Mouse (Mus musculus) liver, embryonic 14.5 days (tissue): ENCODE data around the gene Celf1.

Experiments used
- CTCF ChIP-seq: IDR thresholded peaks from 2 replicates; pipeline ENCODE4 v1.5.1; 2016; ENCODE audit warnings: antibody characterized with exemption, low read depth, control low read depth
- EP300 ChIP-seq: IDR thresholded peaks from 2 replicates; pipeline ENCODE4 v1.6.1; 2016; ENCODE audit warnings: antibody characterized with exemption, low read depth

DNA sequence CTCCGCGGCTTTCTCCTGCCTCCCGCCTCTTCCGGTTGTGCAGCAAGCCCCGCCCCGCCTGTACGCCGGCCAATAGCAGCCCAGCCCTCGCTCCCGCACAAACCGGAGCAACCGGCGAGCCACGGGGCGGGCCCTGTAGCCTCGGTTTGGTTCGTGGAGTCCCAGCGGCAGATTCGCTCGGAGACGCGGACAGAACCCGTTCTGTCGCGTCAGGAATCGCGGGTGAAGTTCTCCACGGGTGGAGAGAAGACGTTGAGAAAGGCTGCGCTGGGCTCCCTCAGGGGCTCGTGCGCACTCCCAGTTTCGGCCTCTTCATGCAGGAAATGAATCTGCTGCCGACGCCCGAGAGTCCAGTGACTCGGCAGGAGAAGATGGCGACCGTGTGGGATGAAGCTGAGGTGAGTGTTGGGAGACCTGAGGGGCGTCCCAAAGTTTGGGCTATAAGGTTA lies 113.8 kb downstream of the Celf1 start, which contains the start of gene Psmc3:
- TF ChIP-seq EP300 (no peak), CTCF (no peak)
